Comparison of ENCODE assay signal across 13 mouse cellular contexts in the genomic region with DNA sequence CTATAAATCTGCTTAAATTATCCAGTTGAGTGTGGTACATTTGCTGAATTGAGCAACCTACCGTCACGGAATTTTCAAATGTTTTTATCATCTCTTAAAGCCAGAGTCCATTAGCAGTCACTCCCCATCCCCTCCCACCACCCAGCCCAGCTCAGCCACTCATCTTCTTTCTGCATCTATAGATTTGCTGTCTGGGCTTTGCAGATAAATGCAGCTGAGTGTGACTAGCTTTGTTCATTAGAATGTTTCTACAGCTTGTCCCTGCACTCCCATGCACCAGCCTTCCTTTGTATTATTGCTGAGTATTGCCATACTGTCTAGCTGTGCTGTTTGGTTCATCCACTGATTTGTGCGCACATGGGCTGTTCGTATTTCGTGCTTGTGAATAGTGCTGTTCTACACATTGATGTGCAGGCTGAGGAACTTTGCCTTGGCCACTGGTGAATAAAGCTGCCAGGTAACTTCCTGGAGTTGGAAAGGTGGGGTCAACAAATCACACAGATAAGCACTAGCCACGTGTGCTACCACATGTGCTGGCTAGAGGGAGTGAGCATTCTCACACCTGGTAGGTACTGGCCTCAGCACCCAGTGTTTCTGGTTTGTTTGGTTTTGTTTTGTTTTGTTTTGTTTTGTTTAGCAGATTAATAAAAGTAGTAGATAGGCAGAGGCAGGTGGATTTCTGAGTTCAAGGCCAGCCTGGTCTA. TPM values are rescaled to one million over a fixed set of nuclear protein-coding genes. Genes with fewer than 3 reads are reported as not detected.
A peak's percentile ranks its signal among the peaks of the same experiment; 100 is the strongest.
DNase-seq lines count a peak whose midpoint lies in the region; ATAC-seq and TF ChIP-seq lines count a peak whose summit lies in the region.
"Had no signal": no experiment of that assay in that cellular context is flagged by ENCODE, and none has a peak within 500 bp of the region (broad histone marks: within the 10 kb centered on the region; RNA-seq: fewer than 3 reads in every experiment).

No protein-coding gene starts in this region.

- peak overlapping the region; percentile 14; the same call in 1 of the 2 replicates for H3K4me2 ChIP-seq in heart, embryonic 11.5 days
- H3K4me2 ChIP-seq in intestine, postnatal 0 days (replicated peaks; ENCODE audit: low read depth): 0 out of 2 replicates have a peak overlapping the region, but pooled peaks have one; percentile 13
- H3K4me2 ChIP-seq in midbrain, embryonic 14.5 days (ENCODE audit: low read length): no peak overlapping the region
- H3K4me2 ChIP-seq: lung, embryonic 15.5 days had no signal

- peak; percentile 77 for ATAC-seq in heart, embryonic 11.5 days (replicated peaks; ENCODE audit: insufficient number of reproducible peaks, low FRiP score, low TSS enrichment)
- ATAC-seq in intestine, postnatal 0 days: peak; percentile 79
- no peak for ATAC-seq in midbrain, embryonic 14.5 days (ENCODE audit: low FRiP score, low TSS enrichment)

- 0 out of 2 replicates have a peak overlapping the region, but pooled peaks have one; percentile 3 for H3K4me3 ChIP-seq in heart, embryonic 11.5 days (ENCODE audit: low read depth, low read length)
- no peak overlapping the region for H3K4me3 ChIP-seq in bone marrow, adult 2 months (replicated peaks; ENCODE audit: control insufficient read depth, low read depth, low read length)
- no peak overlapping the region for H3K4me3 ChIP-seq in intestine, postnatal 0 days (ENCODE audit: low read depth, low read length)
- no peak overlapping the region for H3K4me3 ChIP-seq in midbrain, embryonic 14.5 days (replicated peaks; ENCODE audit: low read depth, low read length)
- H3K4me3 ChIP-seq: lung, embryonic 15.5 days had no signal

- H3K9me3 ChIP-seq in heart, embryonic 11.5 days (replicated peaks; ENCODE audit: control insufficient read depth, low read length): no peaks in the 10 kb centered on the region
- no peaks in the 10 kb centered on the region for H3K9me3 ChIP-seq in intestine, postnatal 0 days (ENCODE audit: control insufficient read depth)
- no peaks in the 10 kb centered on the region for H3K9me3 ChIP-seq in midbrain, embryonic 14.5 days (ENCODE audit: control insufficient read depth, low read length)
- H3K9me3 ChIP-seq: lung, embryonic 15.5 days had no signal

- intact Hi-C loops in heart, postnatal 14 days (cut with DNase I): no loop called here

- no peak for TF ChIP-seq POLR2A in bone marrow, adult 2 months (IDR thresholded peaks at IDR 0.05; ENCODE audit: borderline replicate concordance, control insufficient read depth, low read depth, low read length)

- H3K4me1 ChIP-seq in heart, embryonic 11.5 days (ENCODE audit: control insufficient read depth, insufficient read depth, low read length): peaks cover 8% of the 10 kb centered on the region
- peaks cover 7% of the 10 kb centered on the region; the same call in 1 of the 2 replicates for H3K4me1 ChIP-seq in bone marrow, adult 2 months (ENCODE audit: control insufficient read depth, insufficient read depth, low read length)
- H3K4me1 ChIP-seq in intestine, postnatal 0 days (replicated peaks; ENCODE audit: control insufficient read depth, insufficient read depth, low read length): peaks cover 12% of the 10 kb centered on the region
- H3K4me1 ChIP-seq in midbrain, embryonic 14.5 days (ENCODE audit: control insufficient read depth, insufficient read depth, low read length): peaks cover 18% of the 10 kb centered on the region
- H3K4me1 ChIP-seq: lung, embryonic 15.5 days had no signal

- TF ChIP-seq CTCF in bone marrow, adult 2 months (IDR thresholded peaks at IDR 0.05; ENCODE audit: control insufficient read depth, insufficient read depth, low read length): no peak
- TF ChIP-seq CTCF in intestine, postnatal 0 days (IDR thresholded peaks at IDR 0.05; ENCODE audit: low read depth): no peak; the same call in 1 of the 2 replicates

- no peaks in the 10 kb centered on the region for H3K27me3 ChIP-seq in heart, embryonic 11.5 days (ENCODE audit: control insufficient read depth, insufficient read depth, low read length)
- H3K27me3 ChIP-seq in intestine, postnatal 0 days (replicated peaks; ENCODE audit: control insufficient read depth, insufficient read depth, low read length): no peaks in the 10 kb centered on the region
- no peaks in the 10 kb centered on the region for H3K27me3 ChIP-seq in midbrain, embryonic 14.5 days (ENCODE audit: control insufficient read depth, insufficient read depth, low read length)
- H3K27me3 ChIP-seq: lung, embryonic 15.5 days had no signal

- no peak for DNase-seq in heart, postnatal 14 days
- peak; percentile 16 for DNase-seq in midbrain, embryonic 14.5 days
- no peak for DNase-seq in kidney, postnatal 14 days
- no peak for DNase-seq in layer of hippocampus, postnatal 36 days
- no peak for DNase-seq in layer of hippocampus, adult 9-11 months
- DNase-seq: adrenal gland, postnatal 25 days; gastrocnemius, postnatal 36 days had no signal

- H3K27ac ChIP-seq in heart, embryonic 11.5 days (ENCODE audit: low read depth, low read length): peak overlapping the region; percentile 57; the same call in 1 of the 2 replicates
- peak overlapping the region; percentile 75; the same call in 1 of the 2 replicates for H3K27ac ChIP-seq in bone marrow, adult 2 months (ENCODE audit: control insufficient read depth, insufficient read depth, low read depth, low read length, poor library complexity)
- H3K27ac ChIP-seq in intestine, postnatal 0 days (ENCODE audit: low read depth, low read length): peak overlapping the region; percentile 66
- peak overlapping the region; percentile 3; the same call in 1 of the 2 replicates for H3K27ac ChIP-seq in midbrain, embryonic 14.5 days (replicated peaks; ENCODE audit: low read depth, low read length)
- H3K27ac ChIP-seq: lung, embryonic 15.5 days had no signal

- H3K9ac ChIP-seq in heart, embryonic 11.5 days (ENCODE audit: low read depth, low read length): no peak overlapping the region
- no peak overlapping the region for H3K9ac ChIP-seq in intestine, postnatal 0 days (ENCODE audit: low read depth, low read length)
- H3K9ac ChIP-seq in midbrain, embryonic 14.5 days (replicated peaks; ENCODE audit: low read length): no peak overlapping the region
- H3K9ac ChIP-seq: lung, embryonic 15.5 days had no signal

- H3K36me3 ChIP-seq in heart, embryonic 11.5 days (ENCODE audit: control insufficient read depth, insufficient read depth, low read length): peaks cover 2% of the 10 kb centered on the region; the same call in 1 of the 2 replicates
- H3K36me3 ChIP-seq in intestine, postnatal 0 days (ENCODE audit: control insufficient read depth, insufficient read depth): peaks cover 4% of the 10 kb centered on the region
- H3K36me3 ChIP-seq in midbrain, embryonic 14.5 days (ENCODE audit: control insufficient read depth, insufficient read depth, low read length): peaks cover 12% of the 10 kb centered on the region

- WGBS in heart, embryonic 11.5 days (ENCODE audit: insufficient replicate concordance): 71% methylated on average over 6 of the region's 6 CpGs
- WGBS in bone marrow, adult 2 months: 72% methylated on average over 6 of the region's 6 CpGs
- 34% methylated on average over 6 of the region's 6 CpGs for WGBS in intestine, postnatal 0 days
- WGBS in midbrain, embryonic 14.5 days: 66% methylated on average over 6 of the region's 6 CpGs

RNA-seq across cellular contexts. Expression of gene Wipi2, which starts 23.4 kb away (rescaled TPM):
- 28.3 and 38.3 TPM in 2 replicates for polyA plus RNA-seq in heart, embryonic 11.5 days (2014; fragmentation: Nextera tagmentation; extraction: Ambion mirVana)
- 10 to 100 TPM; 36.1 TPM for total RNA-seq in heart, postnatal 14 days (2021)
- 29.4 and 41.8 TPM in 2 replicates for polyA plus RNA-seq in bone marrow, adult 2 months (2011; ENCODE audit: insufficient read depth, insufficient read length, low replicate concordance, missing spikeins)
- polyA plus RNA-seq in intestine, postnatal 0 days (2015; fragmentation: Nextera tagmentation; extraction: Ambion mirVana): 25.5 and 29.4 TPM in 2 replicates
- polyA plus RNA-seq in midbrain, embryonic 14.5 days (2014; fragmentation: Nextera tagmentation; extraction: Ambion mirVana): 41.2 and 48.3 TPM in 2 replicates
- 100 to 1,000 TPM; 102 to 103 TPM for total RNA-seq in layer of hippocampus, postnatal 36 days (2021)

RNA-seq across cellular contexts. Expression of gene Slc29a4, which starts 41.4 kb away (rescaled TPM):
- polyA plus RNA-seq in heart, embryonic 11.5 days (2014; fragmentation: Nextera tagmentation; extraction: Ambion mirVana): 2.1 and 3.1 TPM in 2 replicates
- total RNA-seq in heart, postnatal 14 days (2021): under 1 TPM; 0.63 to 0.69 TPM
- not detected in 2 replicates for polyA plus RNA-seq in bone marrow, adult 2 months (2011; ENCODE audit: insufficient read depth, insufficient read length, low replicate concordance, missing spikeins)
- polyA plus RNA-seq in intestine, postnatal 0 days (2015; fragmentation: Nextera tagmentation; extraction: Ambion mirVana): 2.9 and 3.5 TPM in 2 replicates
- polyA plus RNA-seq in midbrain, embryonic 14.5 days (2014; fragmentation: Nextera tagmentation; extraction: Ambion mirVana): 78.0 and 82.6 TPM in 2 replicates
- total RNA-seq in layer of hippocampus, postnatal 36 days (2021): 10 to 100 TPM; 49.2 to 50.3 TPM
- total RNA-seq: hematopoietic stem cell, adult 5-6 weeks had no signal

RNA-seq across cellular contexts. Expression of gene Mmd2, which starts 42.3 kb away (rescaled TPM):
- polyA plus RNA-seq in heart, embryonic 11.5 days (2014; fragmentation: Nextera tagmentation; extraction: Ambion mirVana): 0.13 and 0.29 TPM in 2 replicates
- under 1 TPM in 1 of 2 experiments, not detected in 1; 0.41 TPM for total RNA-seq in heart, postnatal 14 days (2021)
- not detected in 2 replicates for polyA plus RNA-seq in bone marrow, adult 2 months (2011; ENCODE audit: insufficient read depth, insufficient read length, low replicate concordance, missing spikeins)
- polyA plus RNA-seq in intestine, postnatal 0 days (2015; fragmentation: Nextera tagmentation; extraction: Ambion mirVana): 0.52 and 0.63 TPM in 2 replicates
- 33.5 and 35.3 TPM in 2 replicates for polyA plus RNA-seq in midbrain, embryonic 14.5 days (2014; fragmentation: Nextera tagmentation; extraction: Ambion mirVana)
- total RNA-seq in layer of hippocampus, postnatal 36 days (2021): 100 to 1,000 TPM; 159 to 178 TPM
- total RNA-seq: gastrocnemius, postnatal 36 days; hematopoietic stem cell, adult 5-6 weeks; neutrophil, adult 5-6 weeks had no signal

Comparison
In these comparisons a context has a peak if more than half of its experiments do, and no peak if none do; other contexts are left out.
1. H3K27ac ChIP-seq: peak in every context shown above with its lines; median percentile 75 in bone marrow, adult 2 months; 66 in intestine, postnatal 0 days; 57 in heart, embryonic 11.5 days; 3 in midbrain, embryonic 14.5 days.
2. RNA of gene Slc29a4, which starts 41.4 kb away (polyA plus RNA-seq): 78.0 to 82.6 TPM in midbrain, embryonic 14.5 days; 2.9 to 3.5 TPM in intestine, postnatal 0 days, 2.1 to 3.1 TPM in heart, embryonic 11.5 days and not detected in bone marrow, adult 2 months; every median in the first group is over 10 times any median in the second.
3. RNA of gene Mmd2, which starts 42.3 kb away (polyA plus RNA-seq): 33.5 to 35.3 TPM in midbrain, embryonic 14.5 days; 0.52 to 0.63 TPM in intestine, postnatal 0 days, 0.13 to 0.29 TPM in heart, embryonic 11.5 days and not detected in bone marrow, adult 2 months; every median in the first group is over 10 times any median in the second.